Mouse (Mus musculus): ENCODE measurements around the gene Hint1.
A peak's percentile ranks its signal among the peaks of the same experiment; 100 is the strongest.

Gene Hint1

GRCm38 (mm10) chr11:54861471-54862420 lies 4.4 kb upstream of the Hint1 start:
- no peak for DNase-seq (ENCODE audit: low read depth, low spot score)

- peak; percentile 74 for DNase-seq (ENCODE audit: low read depth, low spot score)
Observed at GRCm38 (mm10) chr11:54862621-54863520, 3.3 kb upstream of the Hint1 start.

GRCm38 (mm10) chr11:54865330-54866085 lies 675 bp upstream of the Hint1 start:
- DNase-seq (ENCODE audit: low read depth, low spot score): no peak

- peak; percentile 73 for DNase-seq (ENCODE audit: low read depth, low spot score)
Observed at GRCm38 (mm10) chr11:54867049-54867385, 834 bp downstream of the Hint1 start.

GRCm38 (mm10) chr11:54867903-54868434 lies 1.8 kb downstream of the Hint1 start:
- no peak for DNase-seq (ENCODE audit: low read depth, low spot score)

- DNase-seq (ENCODE audit: low read depth, low spot score): no peak
Observed at GRCm38 (mm10) chr11:54868445-54868844, 2.3 kb downstream of the Hint1 start.

- no peak for DNase-seq (ENCODE audit: low read depth, low spot score)
Observed at GRCm38 (mm10) chr11:54869318-54869717, 3.1 kb downstream of the Hint1 start.

GRCm38 (mm10) chr11:54871831-54872537 lies 5.8 kb downstream of the Hint1 start:
- DNase-seq (ENCODE audit: low read depth, low spot score): no peak

- no peak for DNase-seq (ENCODE audit: low read depth, low spot score)
Observed at GRCm38 (mm10) chr11:54876031-54876430, 9.8 kb downstream of the Hint1 start.

GRCm38 (mm10) chr11:54878893-54879292 lies 12.7 kb downstream of the Hint1 start:
- DNase-seq (ENCODE audit: low read depth, low spot score): no peak

- peak; percentile 68 for DNase-seq (ENCODE audit: low read depth, low spot score)
Observed at GRCm38 (mm10) chr11:54879434-54879833, 13.3 kb downstream of the Hint1 start.

- DNase-seq (ENCODE audit: low read depth, low spot score): no peak
Observed at GRCm38 (mm10) chr11:54879922-54880321, 13.7 kb downstream of the Hint1 start.

GRCm38 (mm10) chr11:54881051-54881474 lies 14.9 kb downstream of the Hint1 start:
- no peak for DNase-seq (ENCODE audit: low read depth, low spot score)

- peak; percentile 77 for DNase-seq (ENCODE audit: low read depth, low spot score)
Observed at GRCm38 (mm10) chr11:54882671-54883070, 16.5 kb downstream of the Hint1 start.

GRCm38 (mm10) chr11:54884197-54884828 lies 18.1 kb downstream of the Hint1 start:
- no peak for DNase-seq (ENCODE audit: low read depth, low spot score)

- DNase-seq (ENCODE audit: low read depth, low spot score): no peak
Observed at GRCm38 (mm10) chr11:54884937-54885336, 18.8 kb downstream of the Hint1 start.

- DNase-seq (ENCODE audit: low read depth, low spot score): no peak
Observed at GRCm38 (mm10) chr11:54885406-54885805, 19.2 kb downstream of the Hint1 start.

GRCm38 (mm10) chr11:54887927-54888326 lies 21.7 kb downstream of the Hint1 start:
- no peak for DNase-seq (ENCODE audit: low read depth, low spot score)

- no peak for DNase-seq (ENCODE audit: low read depth, low spot score)
Observed at GRCm38 (mm10) chr11:54891341-54891740, 25.2 kb downstream of the Hint1 start.

- no peak for DNase-seq (ENCODE audit: low read depth, low spot score)
Observed at GRCm38 (mm10) chr11:54892091-54892490, 25.9 kb downstream of the Hint1 start.

Data from R1 (cell line).